Mouse (Mus musculus): ENCODE data around the gene Dnajc3.

Gene Dnajc3

GRCm38 (mm10) chr14:118937533-118938492, at the start of gene Dnajc3:
Dnajc3 (plus strand) TSS chr14:118937976.
- DNase-seq (ENCODE audit: low spot score) = peak; percentile 99

GRCm38 (mm10) chr14:118890101-118890500, 47.7 kb upstream of the Dnajc3 start:
- no peak for DNase-seq (ENCODE audit: low spot score)

DNA sequence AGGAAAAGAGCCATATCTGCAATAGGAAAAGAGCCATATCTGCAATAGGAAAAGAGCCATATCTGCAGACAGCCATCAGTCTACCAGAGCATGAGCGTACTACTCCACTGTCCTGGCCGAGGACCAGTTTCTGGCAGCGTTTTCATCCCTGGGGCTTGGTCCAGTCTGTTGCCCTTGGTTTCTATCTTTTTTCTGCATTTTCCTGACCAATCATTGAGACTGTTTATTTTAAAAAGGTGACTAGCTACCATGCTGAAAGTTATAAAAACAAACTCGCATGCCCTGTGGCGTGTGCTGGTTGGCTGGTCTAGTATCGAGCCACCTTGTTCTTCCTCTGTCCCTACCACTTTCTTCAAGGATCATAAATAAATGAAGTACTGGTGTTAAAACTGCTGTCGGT, 42.5 kb upstream of the Dnajc3 start:
- DNase-seq (ENCODE audit: low spot score) = no peak

DNA sequence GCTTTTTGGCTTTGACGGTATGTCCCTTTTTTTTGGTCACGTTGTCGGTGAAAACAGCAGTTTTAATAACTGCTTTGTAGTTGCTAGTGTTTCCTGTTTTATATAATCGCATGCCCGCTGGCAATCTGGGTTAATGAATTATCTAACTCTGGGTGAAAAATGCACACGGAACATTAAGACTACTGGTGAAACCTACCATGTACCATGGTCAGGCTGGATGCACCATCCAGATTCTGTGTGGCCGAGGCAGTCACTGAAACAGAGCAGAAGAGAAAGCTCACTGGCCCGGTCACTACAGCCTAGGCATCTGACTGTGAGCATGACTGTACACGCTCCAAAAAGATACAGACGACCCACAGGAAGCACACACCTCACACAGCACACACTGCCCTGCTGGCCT, 42.1 kb upstream of the Dnajc3 start:
- no peak for DNase-seq (ENCODE audit: low spot score)

GRCm38 (mm10) chr14:118899940-118900339, 37.8 kb upstream of the Dnajc3 start:
- no peak for DNase-seq (ENCODE audit: low spot score)

DNA sequence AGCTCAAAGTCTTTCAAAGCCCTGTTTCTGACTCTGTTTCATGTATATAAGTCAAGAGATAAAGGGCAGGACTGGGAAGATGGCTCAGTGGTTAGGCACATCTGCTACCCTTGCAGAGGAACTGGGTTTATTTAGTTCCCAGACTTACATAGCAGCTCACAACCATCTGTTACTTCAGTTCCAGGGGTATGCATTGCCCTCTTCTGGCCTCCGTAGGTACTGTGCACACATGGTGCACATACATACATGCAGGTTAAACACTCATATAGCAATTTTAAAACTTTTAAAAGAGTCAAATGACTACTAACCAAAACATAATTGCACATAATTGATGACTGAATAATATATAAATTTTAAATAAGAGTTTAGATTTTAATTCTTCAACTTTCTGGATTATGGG, 36.9 kb upstream of the Dnajc3 start:
- DNase-seq (ENCODE audit: low spot score) = no peak

DNA sequence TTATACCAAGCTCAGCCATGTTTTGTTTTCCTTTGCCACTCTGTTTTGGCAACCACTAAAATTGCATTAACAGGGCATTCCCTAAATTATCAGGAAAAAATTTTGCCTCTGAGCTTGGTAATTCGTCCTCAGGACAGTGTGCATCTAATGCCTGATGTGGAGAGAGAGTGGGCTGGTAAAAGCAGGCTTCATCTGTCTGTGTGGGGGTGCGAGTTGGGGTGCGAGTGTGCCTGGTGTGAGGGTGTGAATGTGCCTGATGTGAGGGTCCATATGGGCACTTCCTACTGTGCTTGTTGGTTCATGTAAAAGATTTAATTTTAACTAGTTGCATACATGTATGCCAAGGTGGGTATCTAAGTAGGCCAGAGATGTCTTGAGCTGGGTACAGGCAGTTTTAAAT, 34.4 kb upstream of the Dnajc3 start:
- DNase-seq (ENCODE audit: low spot score) = no peak

GRCm38 (mm10) chr14:118903867-118904562, 33.8 kb upstream of the Dnajc3 start:
- DNase-seq (ENCODE audit: low spot score) = peak; percentile 33

GRCm38 (mm10) chr14:118907592-118907991, 30.2 kb upstream of the Dnajc3 start:
- no peak for DNase-seq (ENCODE audit: low spot score)

- DNase-seq (ENCODE audit: low spot score) = peak; percentile 40
These were observed 27.9 kb upstream of the Dnajc3 start for GRCm38 (mm10) chr14:118909872-118910271.

- DNase-seq (ENCODE audit: low spot score) = peak; percentile 69
These were observed 27.2 kb upstream of the Dnajc3 start for GRCm38 (mm10) chr14:118910332-118911222.

DNA sequence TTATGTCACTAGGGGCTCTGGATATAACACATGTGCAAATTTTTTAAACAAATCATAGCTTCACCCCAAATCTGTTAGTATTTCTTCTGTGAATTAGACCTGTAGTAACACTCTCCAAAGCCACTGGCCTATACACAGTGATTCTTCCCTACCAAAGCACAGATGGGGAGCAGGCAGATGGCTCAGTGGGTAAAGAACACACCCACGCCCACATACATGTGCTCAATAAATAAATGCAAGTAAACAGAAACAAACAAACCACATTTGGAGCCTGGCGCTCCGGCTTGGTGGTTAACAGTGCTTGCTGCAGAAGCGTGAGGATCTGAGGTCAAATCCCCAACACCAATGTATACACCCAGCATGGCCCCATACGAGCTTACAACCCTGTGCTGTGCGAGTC, 26.3 kb upstream of the Dnajc3 start:
- no peak for DNase-seq (ENCODE audit: low spot score)

- DNase-seq (ENCODE audit: low spot score) = no peak
These were observed 24.1 kb upstream of the Dnajc3 start for GRCm38 (mm10) chr14:118913651-118914050.

GRCm38 (mm10) chr14:118919025-118919424, 18.8 kb upstream of the Dnajc3 start:
- DNase-seq (ENCODE audit: low spot score) = peak; percentile 48

- DNase-seq (ENCODE audit: low spot score) = no peak
These were observed 17.1 kb upstream of the Dnajc3 start for GRCm38 (mm10) chr14:118920654-118921053.

DNA sequence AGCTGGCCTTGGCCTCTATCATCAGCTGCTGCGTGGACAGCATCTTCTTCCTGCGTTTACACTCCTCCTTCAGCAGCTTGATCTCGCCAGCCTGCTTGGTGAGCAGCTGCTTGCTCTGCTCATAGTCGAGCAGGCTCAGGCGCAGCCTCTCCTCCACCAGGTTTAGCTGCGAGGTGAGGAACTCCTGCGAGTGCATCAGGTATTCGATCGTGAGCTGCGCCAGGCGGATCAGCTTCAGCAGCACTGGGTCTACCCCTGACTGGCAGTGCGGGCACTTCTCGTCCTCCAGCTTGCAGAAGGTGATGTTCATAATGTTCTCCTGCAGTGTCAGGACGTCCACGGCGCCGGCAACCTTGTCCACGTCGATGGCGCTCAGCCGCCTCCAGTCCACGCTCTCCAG, 15.5 kb upstream of the Dnajc3 start:
- peak; percentile 14 for DNase-seq (ENCODE audit: low spot score)

- DNase-seq (ENCODE audit: low spot score) = peak; percentile 67
These were observed 15.1 kb upstream of the Dnajc3 start for GRCm38 (mm10) chr14:118922667-118923184.

GRCm38 (mm10) chr14:118924673-118925615, 12.8 kb upstream of the Dnajc3 start, which contains the start of gene Dzip1:
Dzip1 (minus strand) TSS chr14:118925460.
- peak; percentile 90 for DNase-seq (ENCODE audit: low spot score)

DNA sequence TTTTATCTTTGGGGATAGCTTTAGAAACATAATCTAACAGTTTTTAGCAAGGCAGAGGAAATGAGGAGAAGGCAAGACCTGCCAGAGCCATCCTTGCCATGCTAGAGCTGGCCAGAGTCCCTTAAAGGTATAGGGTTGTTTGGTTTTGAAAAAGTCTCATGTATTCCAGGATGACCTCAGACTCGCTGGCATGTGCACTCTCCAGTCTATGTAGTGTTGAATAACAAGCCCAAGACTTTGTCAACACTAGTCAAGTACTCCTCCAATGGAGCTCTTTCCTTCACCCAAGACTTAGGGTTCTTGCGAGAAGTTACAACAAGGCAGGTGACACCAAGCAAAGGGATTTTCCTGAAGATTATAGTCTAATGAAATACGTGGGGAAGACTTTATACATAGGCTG, 9.2 kb upstream of the Dnajc3 start:
- no peak for DNase-seq (ENCODE audit: low spot score)

GRCm38 (mm10) chr14:118929779-118930178, 8.0 kb upstream of the Dnajc3 start:
- no peak for DNase-seq (ENCODE audit: low spot score)

DNA sequence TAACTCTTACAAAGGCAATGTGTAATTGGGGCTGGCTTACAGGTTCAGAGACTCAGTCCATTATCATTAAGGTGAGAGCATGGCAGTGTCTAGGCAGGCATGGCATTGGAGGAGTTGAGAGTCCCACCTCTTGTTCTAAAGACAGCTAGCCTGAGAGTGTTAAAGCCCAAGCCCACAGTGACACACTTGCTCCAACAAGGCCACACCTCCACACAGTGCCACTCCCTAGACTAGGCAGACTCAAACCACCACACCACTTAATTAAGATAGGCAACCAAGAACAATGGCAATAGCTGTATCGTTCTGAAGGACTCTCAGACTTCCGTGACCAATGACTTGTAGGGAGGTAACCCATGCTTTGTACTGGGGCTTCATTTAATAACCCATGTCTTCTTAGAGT, 7.0 kb upstream of the Dnajc3 start:
- no peak for DNase-seq (ENCODE audit: low spot score)

All from embryo, embryonic 10.5 days (tissue).